Mouse (Mus musculus): ENCODE data around the gene Ank2.

The Ank2 gene

DNA sequence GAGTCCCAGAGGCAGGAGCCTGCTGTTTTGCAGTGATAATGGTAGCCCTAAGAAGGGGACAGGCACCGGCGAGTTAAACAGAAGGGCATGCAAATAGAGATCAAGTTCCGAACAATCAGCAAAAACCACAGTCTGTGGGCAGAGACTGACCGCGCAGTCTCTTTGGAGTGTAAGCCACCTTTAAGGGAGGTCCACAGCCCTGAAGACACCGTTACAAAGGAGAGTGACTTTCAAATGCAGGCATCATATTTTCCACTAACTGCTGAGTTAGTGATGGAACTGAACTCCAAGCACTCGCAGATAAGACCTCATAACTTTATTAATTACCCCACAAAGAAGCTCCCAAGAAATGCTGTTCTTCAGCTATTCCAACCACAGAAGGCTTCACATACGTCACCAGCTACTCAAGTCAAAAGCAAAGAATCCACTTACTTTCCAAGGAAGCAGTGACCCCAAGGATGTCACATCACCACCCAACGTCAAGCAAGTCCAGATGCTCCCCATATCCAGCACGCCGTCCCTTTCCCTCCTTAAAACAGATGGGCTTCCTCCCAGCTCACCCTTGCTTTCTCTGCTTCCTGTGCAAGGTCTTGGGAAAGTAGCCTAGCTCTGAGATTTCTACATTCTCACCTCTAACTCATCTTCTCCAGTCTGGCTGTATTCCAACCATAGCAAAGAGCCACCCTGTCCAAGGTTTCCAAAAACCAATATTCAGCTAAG lies 252.0 kb downstream of the Ank2 start:
- no peak for DNase-seq (ENCODE audit: extremely low spot score, low read depth, low spot score)

DNA sequence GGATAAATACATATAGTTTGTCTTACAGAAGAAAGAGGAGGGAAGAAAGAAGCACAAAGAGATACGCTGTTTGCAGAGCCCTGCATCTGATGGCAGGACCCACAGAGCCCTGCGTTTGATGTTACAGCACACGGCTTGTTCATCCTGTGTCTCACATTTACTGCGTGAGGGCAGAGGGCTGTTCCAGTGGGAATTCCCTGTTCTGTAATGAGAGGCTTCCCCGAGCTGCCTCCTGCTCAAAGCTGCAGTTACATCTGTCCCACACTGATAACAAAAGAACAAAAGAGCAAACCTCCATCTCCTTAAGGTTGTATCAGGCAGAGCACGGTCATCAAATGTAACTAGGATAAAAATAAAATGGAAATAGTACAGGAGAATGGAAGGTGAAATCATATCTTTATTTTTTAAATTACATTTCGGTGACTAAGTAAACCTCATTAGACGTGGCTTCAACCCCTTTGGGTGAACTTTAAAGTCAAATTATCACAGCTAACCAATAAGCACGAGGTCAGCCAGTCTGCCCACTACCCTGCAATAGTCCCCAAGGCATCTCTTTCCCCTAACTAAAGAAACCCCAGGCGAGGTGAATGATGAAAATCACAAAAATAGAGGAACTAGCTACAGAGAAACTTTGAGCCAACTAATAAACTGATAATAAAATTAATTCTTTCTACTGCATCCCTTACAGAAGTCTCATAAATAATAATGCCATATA lies 255.1 kb downstream of the Ank2 start:
- DNase-seq (ENCODE audit: extremely low spot score, low read depth, low spot score), result no peak

DNA sequence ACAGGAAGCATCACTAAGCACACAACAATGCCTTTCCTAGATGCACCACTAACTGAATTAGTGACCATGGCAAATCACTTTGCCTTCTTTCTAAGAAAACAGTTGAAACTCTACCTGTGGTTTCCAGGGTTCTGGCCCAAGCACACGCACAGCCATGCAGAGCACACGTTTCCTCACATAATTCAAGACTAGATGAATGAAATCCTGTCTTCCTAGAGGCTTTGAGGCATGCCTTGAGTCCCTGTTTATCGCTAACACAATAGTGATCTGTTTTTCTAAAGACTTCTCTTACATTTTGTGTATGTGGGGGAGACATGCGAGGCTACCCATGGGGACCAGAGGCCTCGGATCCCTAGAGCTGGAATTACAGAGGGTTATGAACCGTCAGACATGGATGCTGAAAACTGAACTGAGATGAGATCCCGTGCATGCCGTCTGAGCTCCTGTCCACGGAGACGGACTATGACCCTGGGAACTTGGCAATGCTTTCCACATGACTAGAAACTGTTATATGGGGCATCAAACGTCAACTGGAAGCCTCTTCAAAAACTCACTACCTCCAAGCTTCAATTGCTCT lies 256.8 kb downstream of the Ank2 start:
- DNase-seq (ENCODE audit: extremely low spot score, low read depth, low spot score), result no peak

DNA sequence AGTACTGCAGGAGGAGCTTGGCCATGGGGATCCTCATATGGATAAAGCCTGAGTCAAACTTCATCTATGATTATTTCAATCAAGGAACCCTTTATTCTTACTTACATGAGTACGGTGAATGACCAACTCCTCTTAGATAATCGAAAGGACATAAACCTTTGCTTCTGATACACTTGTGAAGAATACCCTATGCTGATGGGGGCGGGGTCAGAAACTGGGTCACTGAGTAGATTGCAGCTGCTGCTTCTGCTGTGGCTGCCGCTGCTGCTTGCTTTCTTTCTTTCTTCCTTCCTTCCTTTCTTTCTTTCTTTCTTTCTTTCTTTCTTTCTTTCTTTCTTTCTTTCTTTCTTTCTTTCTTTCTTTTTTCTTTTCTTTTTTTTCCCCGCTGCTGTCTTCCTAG lies 263.9 kb downstream of the Ank2 start:
- no peak for DNase-seq (ENCODE audit: extremely low spot score, low read depth, low spot score)

DNA sequence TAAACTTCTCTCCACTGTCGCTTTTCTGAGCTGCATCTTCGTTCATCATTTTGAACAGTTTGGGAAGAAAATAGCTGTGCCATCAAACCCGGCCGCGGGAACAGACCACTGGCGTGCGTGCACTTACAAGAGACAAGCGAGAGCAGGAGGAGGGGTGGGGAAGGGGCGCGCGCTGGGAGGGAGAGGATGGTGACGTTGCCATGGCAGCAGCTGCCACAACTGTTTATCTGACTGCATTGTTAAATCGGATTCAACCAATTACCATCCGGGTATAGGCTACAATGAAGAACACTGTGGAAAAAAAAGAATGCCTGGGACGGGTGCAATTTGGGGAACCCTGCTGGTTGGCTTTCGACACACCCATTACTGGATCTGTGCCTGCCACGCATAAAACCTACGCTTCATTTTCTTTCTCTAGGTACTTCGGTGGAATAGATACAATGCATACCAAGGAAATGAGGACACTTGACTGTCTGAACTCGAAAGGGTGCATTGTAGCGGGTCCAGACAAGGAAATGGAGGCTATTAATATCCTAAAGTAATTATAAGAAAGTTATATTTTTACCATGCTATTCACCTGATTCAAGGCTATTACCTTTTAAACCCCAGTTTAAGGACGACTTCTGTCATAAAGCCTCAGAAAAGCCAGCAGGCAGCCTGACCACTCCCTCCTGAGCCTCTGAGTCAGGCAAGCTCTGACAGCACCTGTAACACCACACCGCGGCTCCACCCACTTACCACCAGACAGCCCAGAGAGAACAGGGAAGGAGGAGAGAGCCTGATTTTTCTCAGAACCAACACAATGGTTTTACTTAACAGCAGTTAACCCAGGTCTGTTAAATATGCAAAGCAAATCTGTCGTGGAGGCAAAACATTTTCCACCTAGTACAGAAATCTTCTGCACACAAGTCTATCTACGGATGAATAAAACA lies 273.1 kb downstream of the Ank2 start:
- DNase-seq (ENCODE audit: extremely low spot score, low read depth, low spot score), result no peak

DNA sequence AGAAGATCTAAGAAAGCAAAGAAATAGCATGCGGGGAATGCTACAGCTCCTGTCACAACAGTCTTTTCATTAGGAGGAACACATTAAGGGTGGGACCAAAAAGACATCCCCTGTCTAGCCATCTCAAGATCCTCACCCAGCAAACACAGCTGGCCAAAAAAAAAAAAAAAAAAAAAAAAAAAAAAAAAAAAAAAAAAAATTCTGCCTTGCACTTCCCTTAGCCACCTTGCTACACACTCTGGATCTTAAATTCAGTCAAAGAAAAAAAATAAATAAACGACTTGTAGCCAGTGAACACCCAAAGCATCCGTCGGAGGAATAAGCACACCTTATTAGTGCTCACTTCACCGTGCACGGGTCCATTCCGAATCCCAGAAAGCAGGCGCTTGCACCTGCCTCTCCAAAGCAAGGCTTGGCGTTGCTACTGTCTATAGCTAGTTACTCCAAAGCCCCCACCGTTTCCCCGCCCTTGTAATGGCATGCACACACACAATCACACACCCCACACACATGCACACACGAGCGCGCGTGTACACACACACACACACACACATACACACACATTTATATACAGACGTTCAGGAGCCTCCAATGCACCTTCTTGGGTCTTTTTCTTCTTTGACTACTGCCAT lies 273.9 kb downstream of the Ank2 start:
- no peak for DNase-seq (ENCODE audit: extremely low spot score, low read depth, low spot score)

DNA sequence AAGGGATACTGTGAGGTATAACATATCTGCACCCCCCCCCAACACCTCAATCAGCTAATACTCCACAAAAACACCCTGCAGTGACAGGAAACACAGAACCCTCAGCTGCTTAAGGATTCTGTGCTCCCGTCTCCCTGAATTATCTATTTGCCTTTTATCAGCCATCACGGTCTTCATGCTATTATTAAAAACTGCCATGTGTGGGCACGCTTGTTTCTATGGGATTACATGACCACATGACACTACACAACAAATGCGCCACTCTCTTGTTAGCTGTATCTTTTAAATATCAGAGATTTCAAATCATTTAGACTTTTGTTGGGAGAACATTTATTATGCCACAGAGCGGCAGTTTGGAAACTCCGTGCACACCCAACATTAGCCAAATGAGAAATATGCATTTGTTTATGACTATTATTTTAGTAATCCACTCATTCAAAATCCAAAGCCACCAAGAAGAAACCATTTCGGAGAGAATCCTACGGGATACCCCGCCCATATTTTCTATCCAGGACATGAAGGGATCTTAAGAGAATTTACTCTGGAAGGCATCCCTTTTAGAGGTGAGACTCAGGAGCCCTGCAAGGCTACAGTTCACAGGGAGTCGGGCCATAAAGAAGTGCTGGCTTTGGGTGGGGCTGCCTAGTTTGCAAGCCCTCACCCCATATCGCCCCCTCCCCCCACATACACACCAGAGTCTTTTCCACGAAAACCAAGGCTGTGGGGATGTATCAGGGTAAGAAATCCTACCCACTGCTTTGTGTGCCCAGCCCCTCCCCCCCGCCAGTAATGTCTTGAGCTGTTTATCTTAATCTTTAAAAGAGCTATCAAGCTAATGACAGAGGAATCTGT lies 274.6 kb downstream of the Ank2 start:
- DNase-seq (ENCODE audit: extremely low spot score, low read depth, low spot score), result no peak

DNA sequence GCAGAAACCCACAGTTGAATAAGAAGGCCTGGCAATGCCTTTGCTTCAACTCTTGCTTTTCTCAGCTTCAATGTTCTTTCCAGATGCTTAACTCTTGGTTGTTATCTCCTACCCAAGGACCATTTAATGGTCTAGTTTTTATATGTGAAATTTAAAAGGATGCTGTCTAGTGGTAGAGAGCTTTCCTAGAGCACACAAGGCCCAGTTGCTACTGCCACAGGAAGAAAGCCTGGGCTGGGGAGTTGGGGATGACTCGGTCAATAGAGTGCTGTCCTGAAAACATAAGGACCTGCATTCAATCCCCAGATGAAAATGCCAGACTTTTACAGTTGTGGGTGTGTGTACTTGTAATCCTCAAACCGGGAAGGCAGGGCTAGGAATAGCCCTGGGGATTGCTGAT lies 277.1 kb downstream of the Ank2 start:
- no peak for DNase-seq (ENCODE audit: extremely low spot score, low read depth, low spot score)

DNA sequence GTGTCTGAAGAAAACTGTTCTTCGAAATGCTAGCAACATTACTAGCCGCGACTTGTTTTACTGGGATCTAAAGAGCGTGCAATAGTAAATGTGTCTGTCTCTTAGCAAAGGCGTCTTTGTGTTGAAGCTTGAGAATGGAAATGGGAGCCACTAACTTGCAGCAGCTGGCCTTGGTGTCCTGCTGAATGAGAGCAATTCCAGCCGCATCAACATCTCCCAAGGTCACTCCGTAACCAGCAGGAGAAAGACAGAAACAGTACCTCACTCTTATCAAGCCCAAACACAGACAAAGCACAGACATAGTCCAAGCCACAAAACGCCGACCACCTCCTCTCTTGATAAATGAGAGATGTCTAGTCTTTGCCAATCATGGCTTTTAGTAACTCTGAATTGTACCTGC lies 278.3 kb downstream of the Ank2 start:
- no peak for DNase-seq (ENCODE audit: extremely low spot score, low read depth, low spot score)

DNA sequence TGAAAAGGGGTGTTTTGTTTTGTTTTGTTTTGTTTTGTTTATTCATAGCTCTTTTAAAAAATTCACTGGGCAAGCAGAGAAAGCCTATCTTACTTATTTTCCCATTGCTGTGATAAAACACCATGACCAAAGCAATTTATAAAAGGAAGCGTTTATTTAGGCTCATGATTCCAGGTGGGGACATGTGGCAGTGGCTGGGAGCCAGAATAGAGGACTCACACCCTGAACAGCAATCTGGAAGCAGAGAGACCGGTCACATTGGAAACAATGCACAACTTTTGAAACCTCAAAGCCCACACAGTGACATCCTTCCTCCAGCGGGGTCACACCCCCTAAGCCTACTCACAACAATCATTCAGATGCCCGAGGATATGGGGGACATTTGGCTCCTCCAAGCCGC lies 285.6 kb downstream of the Ank2 start:
- DNase-seq (ENCODE audit: extremely low spot score, low read depth, low spot score), result no peak

DNA sequence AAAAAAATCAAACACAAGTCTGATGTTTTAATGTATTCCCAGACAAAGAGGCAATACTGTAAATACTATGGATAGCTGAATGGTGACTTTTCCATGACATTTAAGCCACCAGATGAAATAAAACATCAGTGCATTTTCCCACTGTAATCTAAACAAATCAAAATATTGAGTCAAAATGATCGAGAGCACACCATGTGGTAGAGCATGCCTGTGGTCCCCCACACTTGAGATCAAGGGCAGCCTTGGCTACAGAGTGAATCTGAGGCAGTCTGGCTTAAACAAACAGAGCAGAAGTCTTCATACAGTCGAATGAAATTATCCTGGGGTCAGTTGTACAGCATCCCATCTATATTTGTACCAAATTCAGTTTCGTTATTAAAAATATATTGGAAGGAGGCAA lies 288.0 kb downstream of the Ank2 start:
- DNase-seq (ENCODE audit: extremely low spot score, low read depth, low spot score), result no peak

DNA sequence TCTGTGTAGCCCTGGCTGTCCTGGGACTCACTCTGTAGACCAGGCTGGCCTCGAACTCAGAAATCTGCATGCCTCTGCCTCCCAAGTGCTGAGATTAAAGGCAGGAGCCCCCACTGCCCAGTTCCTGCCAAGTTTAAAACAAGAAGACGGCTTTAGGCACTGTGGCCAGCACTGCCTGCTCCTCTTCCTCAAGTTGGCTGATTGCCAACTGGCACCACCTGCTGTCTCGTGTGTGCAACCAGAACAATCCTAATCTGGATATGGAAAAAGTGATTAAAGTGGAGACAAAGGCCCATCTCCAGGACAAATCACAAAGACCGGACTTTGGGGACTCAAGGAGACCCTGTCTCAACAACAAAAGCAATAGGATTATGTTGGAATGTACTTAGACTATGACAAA lies 288.6 kb downstream of the Ank2 start:
- no peak for DNase-seq (ENCODE audit: extremely low spot score, low read depth, low spot score)

DNA sequence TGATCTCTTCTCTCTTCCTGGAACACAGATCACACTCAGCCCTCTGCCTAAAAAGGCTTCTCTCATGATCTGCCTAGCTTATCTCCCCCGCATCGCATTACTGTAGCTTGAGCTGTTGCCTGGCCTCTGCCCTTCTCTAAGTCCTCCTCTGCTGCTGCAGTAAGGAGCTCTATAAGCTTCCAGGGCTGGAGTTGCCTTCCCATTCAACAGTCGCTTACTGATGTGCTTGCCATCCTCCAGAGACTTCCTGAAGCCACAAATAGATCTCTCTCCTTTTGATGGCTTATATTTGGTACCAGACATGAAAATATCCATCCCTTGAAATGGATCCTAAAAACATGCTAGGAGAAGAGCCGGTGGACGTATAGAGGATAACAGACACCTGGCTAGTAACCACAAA lies 290.3 kb downstream of the Ank2 start:
- DNase-seq (ENCODE audit: extremely low spot score, low read depth, low spot score), result no peak

DNA sequence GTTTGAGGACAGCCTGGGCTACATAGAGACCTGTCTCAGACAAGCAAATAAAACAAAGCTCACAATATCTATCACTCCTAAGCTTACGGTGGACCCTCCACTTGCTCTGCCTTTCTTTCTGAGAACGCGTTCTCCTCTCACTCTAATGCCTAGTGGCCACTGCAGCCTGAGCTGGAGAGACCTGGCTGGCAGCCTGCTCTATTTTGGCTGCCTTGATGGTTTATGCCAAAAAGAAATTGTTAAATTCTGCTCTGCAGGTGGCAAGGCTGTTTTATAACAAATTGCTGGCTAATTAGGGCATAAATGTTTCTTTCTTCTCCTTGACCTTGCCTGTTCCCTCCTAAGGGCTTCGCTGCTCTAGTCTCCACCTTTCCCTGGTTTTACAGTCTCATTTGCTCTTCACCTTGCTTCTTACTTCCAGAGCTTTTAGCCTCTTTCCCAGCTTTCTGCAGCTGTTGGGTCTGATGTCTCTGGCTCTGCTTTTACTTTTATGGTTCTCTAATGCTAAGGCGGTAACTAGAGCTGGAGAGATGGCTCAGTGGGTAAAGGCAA lies 293.2 kb downstream of the Ank2 start:
- no peak for DNase-seq (ENCODE audit: extremely low spot score, low read depth, low spot score)

DNA sequence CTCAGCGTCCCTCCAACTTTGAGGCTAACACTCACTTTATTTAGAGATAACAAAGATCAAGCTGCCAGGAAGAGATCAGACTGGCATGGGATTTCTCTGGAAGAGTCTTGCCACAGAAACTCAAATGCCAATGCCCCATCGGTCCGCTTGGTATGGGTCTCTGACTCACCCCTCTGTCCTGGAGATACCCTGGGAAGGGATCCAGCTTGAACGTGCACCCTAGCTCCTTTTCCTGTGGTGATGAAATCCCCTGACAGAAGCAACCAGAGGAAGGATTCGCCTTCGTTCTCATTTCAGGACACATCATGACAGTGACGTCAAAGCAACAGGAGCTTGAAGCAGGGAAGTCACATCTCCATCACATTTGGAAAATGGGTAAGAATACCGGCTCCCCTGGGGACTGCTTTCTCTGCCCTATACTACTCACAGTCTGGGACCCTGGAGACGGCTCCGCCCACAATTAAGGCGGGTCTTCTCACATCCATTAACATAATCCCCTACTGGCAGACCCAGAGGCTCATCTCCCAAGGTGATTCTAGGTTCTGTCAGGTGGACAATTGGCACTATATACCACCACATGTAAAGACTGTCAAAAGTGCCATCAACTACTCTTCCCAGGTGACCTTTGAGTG lies 296.6 kb downstream of the Ank2 start:
- DNase-seq (ENCODE audit: extremely low spot score, low read depth, low spot score), result no peak

DNA sequence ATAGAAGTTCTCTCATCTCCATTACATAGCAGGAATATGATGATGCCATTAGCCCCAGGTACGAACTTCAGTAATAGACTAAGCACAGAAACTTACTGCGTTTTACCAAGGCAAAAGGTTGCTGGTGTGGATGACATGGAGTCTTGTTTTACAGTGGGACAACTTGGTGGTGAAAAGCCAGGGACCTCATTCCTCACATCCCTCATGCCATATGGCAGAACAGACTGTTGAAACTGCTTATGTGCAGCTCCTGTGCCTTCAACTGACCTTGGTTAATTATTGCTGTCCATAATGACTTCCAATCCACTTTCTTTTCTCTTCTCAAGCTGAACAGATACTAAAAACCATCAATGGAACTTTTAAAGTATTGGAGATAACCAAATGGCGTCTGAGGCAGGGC lies 298.4 kb downstream of the Ank2 start:
- DNase-seq (ENCODE audit: extremely low spot score, low read depth, low spot score), result no peak

DNA sequence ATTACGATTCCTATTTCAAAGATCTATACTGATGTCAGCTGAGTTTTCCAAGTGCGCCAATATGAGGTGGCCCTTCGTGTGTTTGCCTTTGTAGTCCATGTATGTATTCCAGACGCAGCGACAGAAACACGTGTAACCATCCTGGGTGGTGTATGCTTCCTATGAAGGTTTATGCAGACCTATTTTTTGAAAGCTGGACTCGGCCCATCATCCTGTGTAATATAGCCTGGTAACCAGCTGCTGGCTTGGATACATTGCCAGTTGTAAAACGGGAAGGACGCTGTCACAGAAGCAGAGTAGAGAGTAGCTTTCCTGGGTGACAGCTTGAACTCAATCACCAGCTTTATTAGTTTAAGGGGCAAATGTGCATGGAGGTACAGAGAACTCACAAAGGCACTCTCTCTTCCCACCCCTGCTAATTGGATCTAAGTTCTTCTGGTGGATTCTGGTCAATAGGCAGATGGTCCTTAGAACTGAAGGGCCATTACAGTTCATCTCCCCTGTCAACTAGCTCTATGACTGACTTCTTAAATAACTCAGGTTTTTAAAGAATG lies 300.0 kb downstream of the Ank2 start:
- DNase-seq (ENCODE audit: extremely low spot score, low read depth, low spot score), result no peak

DNA sequence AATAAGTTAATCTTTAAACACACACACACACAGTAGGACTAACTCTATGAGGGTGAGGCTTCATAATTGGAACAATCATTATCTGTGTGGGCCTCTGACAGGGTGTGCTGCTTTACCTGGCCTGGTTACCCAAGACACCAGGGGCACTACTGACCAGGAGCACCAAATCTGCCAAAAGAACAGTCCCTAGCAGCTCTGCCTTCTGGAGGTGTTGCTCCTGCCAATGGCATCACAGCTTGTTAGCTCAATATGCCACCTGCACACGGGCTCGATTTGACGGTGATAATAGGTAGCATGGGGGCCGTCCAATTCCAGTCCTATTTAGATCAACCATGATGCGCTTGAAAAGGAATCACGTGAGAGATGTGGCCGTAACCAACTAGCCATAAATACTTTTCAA lies 300.5 kb downstream of the Ank2 start:
- DNase-seq (ENCODE audit: extremely low spot score, low read depth, low spot score), result no peak

DNA sequence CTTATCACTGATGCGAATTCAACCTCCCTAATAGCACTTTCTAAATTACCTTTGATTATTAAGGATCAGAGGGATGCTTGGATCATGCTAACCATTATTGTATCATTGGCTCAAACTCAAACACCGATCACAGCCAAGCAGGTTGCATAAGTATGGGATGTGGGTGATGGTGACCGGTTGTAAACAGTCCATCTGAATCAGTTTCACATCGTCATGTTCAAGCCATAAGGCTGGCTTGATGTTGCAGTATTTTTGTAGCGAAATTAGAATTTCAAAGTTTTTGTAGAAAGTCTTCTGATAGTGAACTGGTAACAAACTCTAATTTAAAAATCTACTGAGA lies 310.4 kb downstream of the Ank2 start:
- DNase-seq (ENCODE audit: extremely low spot score, low read depth, low spot score), result no peak
